Mouse (Mus musculus) kidney, postnatal 36 days (tissue): Measurements from ENCODE around the gene Leng8.

Source experiments
- DNase-seq, 2 experiments: peaks; one replicate each; pipeline ENCODE4 v3.0.0; 2021 to 2022; ENCODE audit warnings: mixed read lengths in 2 of 2

Leng8 gene

GRCm38 (mm10) chr7:4136771-4137531, at the start of gene Leng8:
Gene Leng8 (plus strand): TSS chr7:4137039.
- DNase-seq: peak; percentile 99

GRCm38 (mm10) chr7:4087238-4087895, 49.5 kb upstream of the Leng8 start:
- DNase-seq: no peak

GRCm38 (mm10) chr7:4087896-4088480, 48.9 kb upstream of the Leng8 start:
- DNase-seq: no peak

GRCm38 (mm10) chr7:4088679-4089078, 48.2 kb upstream of the Leng8 start:
- no peak for DNase-seq

- no peak for DNase-seq
Observed at GRCm38 (mm10) chr7:4091170-4091569, 45.7 kb upstream of the Leng8 start.

- no peak for DNase-seq
Observed at GRCm38 (mm10) chr7:4098301-4098700, 38.5 kb upstream of the Leng8 start.

GRCm38 (mm10) chr7:4098832-4099231, 38.0 kb upstream of the Leng8 start:
- no peak for DNase-seq

- DNase-seq: no peak
Observed at GRCm38 (mm10) chr7:4101144-4101543, 35.7 kb upstream of the Leng8 start.

- peak; percentile 34 to 48 for DNase-seq
Observed at GRCm38 (mm10) chr7:4103411-4103810, 33.4 kb upstream of the Leng8 start.

GRCm38 (mm10) chr7:4111766-4112165, 25.1 kb upstream of the Leng8 start:
- DNase-seq: no peak

GRCm38 (mm10) chr7:4117050-4117814, 19.6 kb upstream of the Leng8 start:
- no peak for DNase-seq

GRCm38 (mm10) chr7:4119344-4119902, 17.4 kb upstream of the Leng8 start, which contains the start of gene Ttyh1:
Gene Ttyh1 (plus strand): TSS chr7:4119408.
- DNase-seq: peak in 1 of 2 experiments; percentile 41

- no peak for DNase-seq
Observed at GRCm38 (mm10) chr7:4119976-4120921, 16.6 kb upstream of the Leng8 start.

GRCm38 (mm10) chr7:4122076-4122768, 14.6 kb upstream of the Leng8 start:
- no peak for DNase-seq

GRCm38 (mm10) chr7:4122783-4123182, 14.1 kb upstream of the Leng8 start:
- DNase-seq: no peak

- no peak for DNase-seq
Observed at GRCm38 (mm10) chr7:4123732-4124131, 13.1 kb upstream of the Leng8 start.

GRCm38 (mm10) chr7:4124315-4124759, 12.5 kb upstream of the Leng8 start:
- no peak for DNase-seq

- no peak for DNase-seq
Observed at GRCm38 (mm10) chr7:4124856-4125255, 12.0 kb upstream of the Leng8 start.

- no peak for DNase-seq
Observed at GRCm38 (mm10) chr7:4125306-4125705, 11.5 kb upstream of the Leng8 start.

- DNase-seq: no peak
Observed at GRCm38 (mm10) chr7:4126992-4127785, 9.7 kb upstream of the Leng8 start.
